Mouse (Mus musculus) lung, embryonic 14.5 days (tissue): ENCODE data around the gene Serp2. TPM values are rescaled to one million over a fixed set of nuclear protein-coding genes. Genes with fewer than 3 reads are reported as not detected.

Source experiments
- ATAC-seq: fragments of 200-750 bp; cut with Nextera tagmentation; 2 replicates; pipeline ENCODE4 v1.8.0; 2017; ENCODE audit warnings: mild to moderate bottlenecking, moderate TSS enrichment, moderate library complexity; ENCODE audit not compliant: insufficient read depth
- DNase-seq: peaks from one replicate; pipeline ENCODE4 v3.0.0-alpha.2; 2015
- H3K27ac ChIP-seq: fragments of 300-500 bp; sonication (generic); 2 replicates; pipeline ENCODE4 v1.5.1; 2014; ENCODE audit warnings: low read depth, mild to moderate bottlenecking, moderate library complexity
- H3K27me3 ChIP-seq: fragments of 300-500 bp; sonication (generic); 2 replicates; pipeline ENCODE4 v1.6.1; 2014; ENCODE audit warnings: low read length, control low read depth; ENCODE audit not compliant: insufficient read depth
- H3K36me3 ChIP-seq: fragments of 300-500 bp; sonication (generic); 2 replicates; pipeline ENCODE4 v1.6.1; 2014; ENCODE audit warnings: control low read depth; ENCODE audit not compliant: insufficient read depth
- H3K4me1 ChIP-seq: fragments of 300-500 bp; sonication (generic); 2 replicates; pipeline ENCODE4 v1.6.1; 2014; ENCODE audit warnings: antibody characterized with exemption, control low read depth; ENCODE audit not compliant: insufficient read depth
- H3K4me2 ChIP-seq: fragments of 300-500 bp; sonication (generic); 2 replicates; pipeline ENCODE4 v1.6.1; 2014; ENCODE audit warnings: mild to moderate bottlenecking
- H3K4me3 ChIP-seq: fragments of 300-500 bp; sonication (generic); 2 replicates; pipeline ENCODE4 v1.5.1; 2014; ENCODE audit warnings: low read depth, low read length
- H3K9ac ChIP-seq: fragments of 300-500 bp; sonication (generic); 2 replicates; pipeline ENCODE4 v1.6.1; 2014
- H3K9me3 ChIP-seq: fragments of 300-500 bp; sonication (generic); 2 replicates; pipeline ENCODE4 v1.6.1; 2016; ENCODE audit warnings: low read depth, low read length, control low read depth
- CTCF ChIP-seq: IDR thresholded peaks from 2 replicates; pipeline ENCODE4 v1.5.1; 2016; ENCODE audit warnings: antibody characterized with exemption, low read depth
- WGBS: fragments of 180-500 bp; shearing (Covaris S2); extraction: QIAGEN DNeasy Blood & Tissue Kit; methylation state at CpG from one replicate; pipeline ENCODE4 v1.1.7; 2014; 5-methylcytosine and 5-hydroxymethylcytosine counted together
- polyA plus RNA-seq: library from polyadenylated mRNA; unstranded; fragments of >200 nt; fragmentation: Nextera tagmentation; extraction: Ambion mirVana; gene quantifications from 2 replicates; pipeline ENCODE4 v1.2.1, GENCODE M21; 2014

Gene Serp2
- polyA plus RNA-seq, 1 experiment from 2014 or later: 7.7 TPM

- no peaks in the 10 kb centered on the region for H3K9me3 ChIP-seq
- 40% methylated on average over 27 of the region's 27 CpGs for WGBS
- H3K4me2 ChIP-seq: peak overlapping the region; percentile 92
- H3K36me3 ChIP-seq: peaks cover 30% of the 10 kb centered on the region
- peak overlapping the region; percentile 83 for H3K4me3 ChIP-seq
- H3K27me3 ChIP-seq: no peaks in the 10 kb centered on the region
- H3K4me1 ChIP-seq: peaks cover 5% of the 10 kb centered on the region; the same call in 1 of the 2 replicates
- peak; percentile 54 for DNase-seq
- ATAC-seq: peak; percentile 2; the same call in 1 of the 2 replicates
- TF ChIP-seq CTCF: no peak
- H3K9ac ChIP-seq: peak overlapping the region; percentile 99
- H3K27ac ChIP-seq: peak overlapping the region; percentile 100
Observed at GRCm38 (mm10) chr14:76506425-76507205, 50.1 kb downstream of the Serp2 start.

- H3K27me3 ChIP-seq: no peaks in the 10 kb centered on the region
- ATAC-seq: peak; percentile 86
- peak overlapping the region; percentile 100 for H3K27ac ChIP-seq
- under 1% methylated on average over 31 of the region's 31 CpGs for WGBS
- peaks cover 30% of the 10 kb centered on the region for H3K36me3 ChIP-seq
- peak overlapping the region; percentile 83 for H3K4me3 ChIP-seq
- peak overlapping the region; percentile 92 for H3K4me2 ChIP-seq
- no peak for TF ChIP-seq CTCF
- DNase-seq: peak; percentile 97
- no peaks in the 10 kb centered on the region for H3K9me3 ChIP-seq
- H3K9ac ChIP-seq: peak overlapping the region; percentile 99
- H3K4me1 ChIP-seq: peaks cover 5% of the 10 kb centered on the region; the same call in 1 of the 2 replicates
Observed at GRCm38 (mm10) chr14:76505439-76506220, 51.1 kb downstream of the Serp2 start.

GRCm38 (mm10) chr14:76505101-76505438 lies 51.6 kb downstream of the Serp2 start:
- no peaks in the 10 kb centered on the region for H3K9me3 ChIP-seq
- peak overlapping the region; percentile 92 for H3K4me2 ChIP-seq
- WGBS: under 1% methylated on average over 10 of the region's 10 CpGs
- peak overlapping the region; percentile 83 for H3K4me3 ChIP-seq
- TF ChIP-seq CTCF: no peak
- H3K9ac ChIP-seq: peak overlapping the region; percentile 99
- peaks cover 10% of the 10 kb centered on the region for H3K4me1 ChIP-seq
- no peak for DNase-seq
- H3K36me3 ChIP-seq: peaks cover 30% of the 10 kb centered on the region
- no peak for ATAC-seq
- H3K27me3 ChIP-seq: no peaks in the 10 kb centered on the region
- peak overlapping the region; percentile 100 for H3K27ac ChIP-seq

GRCm38 (mm10) chr14:76504121-76504737 lies 52.5 kb downstream of the Serp2 start:
- Histone ChIP-seq H3K9me3 (no peaks in the 10 kb centered on the region), H3K4me1 (peaks cover 13% of the 10 kb centered on the region), H3K9ac (peak overlapping the region; percentile 99), H3K4me3 (peak overlapping the region; percentile 83), H3K27me3 (no peaks in the 10 kb centered on the region), H3K4me2 (peak overlapping the region; percentile 92), H3K27ac (peak overlapping the region; percentile 100), H3K36me3 (peaks cover 27% of the 10 kb centered on the region)
- TF ChIP-seq CTCF: no peak; the same call in 1 of the 2 replicates
- under 1% methylated on average over 52 of the region's 52 CpGs for WGBS
- ATAC-seq: peak; percentile 94
- peak; percentile 98 for DNase-seq

GRCm38 (mm10) chr14:76503231-76503851 lies 53.3 kb downstream of the Serp2 start:
- Histone ChIP-seq H3K27ac (peak overlapping the region; percentile 64; the same call in 1 of the 2 replicates), H3K4me1 (peaks cover 13% of the 10 kb centered on the region), H3K4me2 (peak overlapping the region; percentile 92), H3K27me3 (no peaks in the 10 kb centered on the region), H3K36me3 (peaks cover 22% of the 10 kb centered on the region), H3K9me3 (no peaks in the 10 kb centered on the region), H3K4me3 (peak overlapping the region; percentile 83), H3K9ac (no peak overlapping the region)
- peak; percentile 90 for DNase-seq
- no peak for ATAC-seq
- TF ChIP-seq CTCF: peak; percentile 69
- 5% methylated on average over 13 of the region's 13 CpGs for WGBS

GRCm38 (mm10) chr14:76500036-76500435 lies 56.7 kb downstream of the Serp2 start:
- 0 out of 2 replicates have a peak, but pooled peaks cover 2% of the 10 kb centered on the region for H3K36me3 ChIP-seq
- H3K27me3 ChIP-seq: no peaks in the 10 kb centered on the region
- TF ChIP-seq CTCF: no peak
- H3K4me2 ChIP-seq: peak overlapping the region; percentile 20; the same call in 1 of the 2 replicates
- H3K9ac ChIP-seq: peak overlapping the region; percentile 2; the same call in 1 of the 2 replicates
- DNase-seq: peak; percentile 38
- peaks cover 7% of the 10 kb centered on the region for H3K4me1 ChIP-seq
- WGBS: 20% methylated on average over 5 of the region's 5 CpGs
- H3K4me3 ChIP-seq: no peak overlapping the region
- peak overlapping the region; percentile 63 for H3K27ac ChIP-seq
- H3K9me3 ChIP-seq: no peaks in the 10 kb centered on the region
- ATAC-seq: no peak
